ENCODE assay signal across 8 mouse cellular contexts in the genomic region with DNA sequence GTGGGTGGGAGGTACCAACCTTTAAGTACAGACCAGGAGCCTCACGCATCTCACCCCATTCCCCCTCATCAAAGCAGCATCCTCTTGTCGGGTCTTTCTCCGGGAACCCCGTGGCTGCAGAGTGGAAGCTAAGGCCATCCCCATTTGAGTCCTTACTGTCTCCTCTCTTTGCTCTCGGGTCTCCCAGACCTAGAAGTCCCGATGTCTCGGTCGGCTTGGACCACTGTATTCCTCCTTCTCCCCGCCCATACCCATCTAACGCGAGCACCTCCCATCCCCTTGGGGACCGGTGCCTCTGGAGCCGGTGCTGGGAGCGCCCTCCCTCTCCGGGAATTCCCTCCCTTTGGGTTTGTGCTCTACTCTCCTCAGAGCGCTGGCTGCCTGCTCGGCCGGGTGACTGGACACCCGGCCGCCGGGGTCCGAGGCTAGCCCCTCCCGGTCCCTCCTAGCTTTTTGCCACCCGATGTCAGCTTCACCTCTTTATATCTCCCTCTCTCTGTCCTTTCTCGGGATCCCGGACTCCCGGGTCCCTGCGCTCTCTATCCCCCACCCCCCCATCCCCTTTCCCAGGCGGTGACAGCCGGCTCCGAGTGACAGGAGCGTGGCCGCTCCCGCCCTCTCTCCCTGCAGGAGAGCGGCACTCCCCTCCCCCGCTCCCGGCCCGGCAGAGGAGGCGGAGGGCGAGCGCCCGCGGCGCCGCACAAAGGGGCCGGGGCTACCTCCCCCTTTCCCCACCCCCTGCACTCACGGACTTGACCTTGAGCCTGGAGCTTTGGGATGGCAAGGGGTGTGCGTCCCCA. TPM values are rescaled to one million over a fixed set of nuclear protein-coding genes. Genes with fewer than 3 reads are reported as not detected.
A peak's percentile ranks its signal among the peaks of the same experiment; 100 is the strongest.
DNase-seq lines count a peak whose midpoint lies in the region; ATAC-seq and TF ChIP-seq lines count a peak whose summit lies in the region.

No protein-coding gene starts in this region.

- H3K9ac ChIP-seq in heart, embryonic 12.5 days: peak overlapping the region; percentile 53
- peak overlapping the region; percentile 74 for H3K9ac ChIP-seq in limb, embryonic 11.5 days (ENCODE audit: low read length)

- no peak for TF ChIP-seq CTCF in C2C12 (IDR thresholded peaks at IDR 0.05; ENCODE audit: control insufficient read depth, insufficient read depth, insufficient read length)

- no peaks in the 10 kb centered on the region for H3K36me3 ChIP-seq in heart, embryonic 12.5 days
- no peaks in the 10 kb centered on the region for H3K36me3 ChIP-seq in C2C12 (ENCODE audit: control insufficient read depth, insufficient read depth)
- no peaks in the 10 kb centered on the region for H3K36me3 ChIP-seq in embryonic facial prominence, embryonic 10.5 days (replicated peaks)
- H3K36me3 ChIP-seq in limb, embryonic 11.5 days (ENCODE audit: control insufficient read depth, insufficient read depth, low read length): no peaks in the 10 kb centered on the region; the same call in 1 of the 2 replicates

- H3K9me3 ChIP-seq in heart, embryonic 12.5 days (replicated peaks): no peaks in the 10 kb centered on the region
- no peaks in the 10 kb centered on the region for H3K9me3 ChIP-seq in embryonic facial prominence, embryonic 10.5 days
- H3K9me3 ChIP-seq in limb, embryonic 11.5 days (ENCODE audit: control insufficient read depth, low read length): no peaks in the 10 kb centered on the region

- ATAC-seq in heart, embryonic 12.5 days (ENCODE audit: insufficient number of reproducible peaks, low FRiP score): no peak
- no peak for ATAC-seq in limb, embryonic 11.5 days (ENCODE audit: insufficient number of reproducible peaks, low FRiP score, low TSS enrichment, low read depth)

- peak overlapping the region; percentile 90 for H3ac ChIP-seq in C2C12 (ENCODE audit: control insufficient read depth, insufficient read length, low read depth)

- H3K4me1 ChIP-seq in heart, embryonic 12.5 days (replicated peaks): peaks cover 37% of the 10 kb centered on the region
- peaks cover 67% of the 10 kb centered on the region for H3K4me1 ChIP-seq in embryonic facial prominence, embryonic 10.5 days
- peaks cover 30% of the 10 kb centered on the region for H3K4me1 ChIP-seq in limb, embryonic 11.5 days (ENCODE audit: control insufficient read depth, insufficient read depth, low read length)

- H3K79me2 ChIP-seq in C2C12 (ENCODE audit: control insufficient read depth, insufficient read depth): no peaks in the 10 kb centered on the region

- H3K27ac ChIP-seq in heart, embryonic 12.5 days (ENCODE audit: poor library complexity, severe bottlenecking): no peak overlapping the region
- peak overlapping the region; percentile 86 for H3K27ac ChIP-seq in embryonic facial prominence, embryonic 10.5 days (replicated peaks)
- 0 out of 2 replicates have a peak overlapping the region, but pooled peaks have one; percentile 5 for H3K27ac ChIP-seq in limb, embryonic 11.5 days (replicated peaks; ENCODE audit: low read depth, low read length)

- no peak for DNase-seq in heart, postnatal 4 days
- DNase-seq in embryonic facial prominence, embryonic 10.5 days (ENCODE audit: low spot score): peak; percentile 73
- no peak for DNase-seq in limb, embryonic 11.5 days (ENCODE audit: low spot score)
- DNase-seq in retina, postnatal 1 day: peak; percentile 73
- no peak for DNase-seq in natural killer cell, adult 2 months (ENCODE audit: low spot score in 2 of 2)
- DNase-seq in gastrocnemius, postnatal 4 days (ENCODE audit: low spot score in 2 of 2): no peak

- H3K27me3 ChIP-seq in heart, embryonic 12.5 days (replicated peaks): peaks cover 72% of the 10 kb centered on the region
- no peaks in the 10 kb centered on the region for H3K27me3 ChIP-seq in C2C12 (ENCODE audit: control insufficient read depth, insufficient read depth, insufficient read length)
- peaks cover 63% of the 10 kb centered on the region for H3K27me3 ChIP-seq in embryonic facial prominence, embryonic 10.5 days (replicated peaks; ENCODE audit: low read depth, poor library complexity, severe bottlenecking)
- no peaks in the 10 kb centered on the region for H3K27me3 ChIP-seq in limb, embryonic 11.5 days (ENCODE audit: control insufficient read depth, insufficient read depth, low read length)

- H3K4me2 ChIP-seq in heart, embryonic 12.5 days: peak overlapping the region; percentile 85
- H3K4me2 ChIP-seq in limb, embryonic 11.5 days (ENCODE audit: low read depth, severe bottlenecking): peak overlapping the region; percentile 96

- H3K4me3 ChIP-seq in heart, embryonic 12.5 days: peak overlapping the region; percentile 51
- H3K4me3 ChIP-seq in C2C12 (ENCODE audit: insufficient read depth, poor library complexity, severe bottlenecking): peak overlapping the region; percentile 53
- peak overlapping the region; percentile 75 for H3K4me3 ChIP-seq in embryonic facial prominence, embryonic 10.5 days
- peak overlapping the region; percentile 60 for H3K4me3 ChIP-seq in limb, embryonic 11.5 days (ENCODE audit: low read depth, low read length)

- under 1% methylated on average over 48 of the region's 48 CpGs for WGBS in heart, embryonic 12.5 days
- under 1% methylated on average over 48 of the region's 48 CpGs for WGBS in embryonic facial prominence, embryonic 10.5 days
- WGBS in limb, embryonic 11.5 days: under 1% methylated on average over 48 of the region's 48 CpGs

- no peaks in the 10 kb centered on the region for H3K79me3 ChIP-seq in C2C12 (ENCODE audit: low read depth)

TF ChIP-seq in C2C12, 6 proteins besides CTCF, POLR2A, EP300 and RAD21:
- TF ChIP-seq CEBPB (IDR thresholded peaks at IDR 0.05; ENCODE audit: low read depth): no peak
- no peak for TF ChIP-seq MYOD1 (IDR thresholded peaks at IDR 0.05; ENCODE audit: control insufficient read depth, insufficient read length, low read depth)
- no peak for TF ChIP-seq MYOG (IDR thresholded peaks at IDR 0.05; ENCODE audit: control insufficient read depth, extremely low read depth, insufficient read length)
- no peak for TF ChIP-seq USF1 (IDR thresholded peaks at IDR 0.05; ENCODE audit: low read depth)
- no peak for TF ChIP-seq FOSL1 (IDR thresholded peaks at IDR 0.05; ENCODE audit: insufficient read depth, low read length, poor library complexity, severe bottlenecking)
- TF ChIP-seq MAX (IDR thresholded peaks at IDR 0.05): no peak

RNA-seq across cellular contexts. Expression of a gene that starts 0.9 kb away (rescaled TPM):
- 2.2 TPM in 2 replicates for polyA plus RNA-seq in heart, embryonic 12.5 days (2016; fragmentation: Nextera tagmentation; extraction: Ambion mirVana)
- 1 to 10 TPM; 1.2 to 1.8 TPM for total RNA-seq in heart, postnatal 4 days (2021)
- polyA plus RNA-seq in C2C12 (2012; fragmentation: generic; extraction: Trizol): 14.3 TPM
- 24.8 and 28.9 TPM in 2 replicates for polyA plus RNA-seq in embryonic facial prominence, embryonic 10.5 days (2016; fragmentation: Nextera tagmentation; extraction: Ambion mirVana)
- 30.0 and 35.2 TPM in 2 replicates for polyA plus RNA-seq in limb, embryonic 11.5 days (2014; fragmentation: Nextera tagmentation; extraction: Ambion mirVana)
- 1 to 10 TPM; 4.3 TPM for total RNA-seq in gastrocnemius, postnatal 4 days (2021)

RNA-seq across cellular contexts. Expression of a gene that starts 15.6 kb away (rescaled TPM):
- 13.2 and 13.9 TPM in 2 replicates for polyA plus RNA-seq in heart, embryonic 12.5 days (2016; fragmentation: Nextera tagmentation; extraction: Ambion mirVana)
- total RNA-seq in heart, postnatal 4 days (2021): 10 to 100 TPM; 22.8 to 24.7 TPM
- 0.43 TPM for polyA plus RNA-seq in C2C12 (2012; fragmentation: generic; extraction: Trizol)
- polyA plus RNA-seq in embryonic facial prominence, embryonic 10.5 days (2016; fragmentation: Nextera tagmentation; extraction: Ambion mirVana): 29.7 and 30.5 TPM in 2 replicates
- 3.5 and 3.8 TPM in 2 replicates for polyA plus RNA-seq in limb, embryonic 11.5 days (2014; fragmentation: Nextera tagmentation; extraction: Ambion mirVana)
- total RNA-seq in gastrocnemius, postnatal 4 days (2021): 10 to 100 TPM; 16.0 to 16.9 TPM

RNA-seq across cellular contexts. Expression of a gene that starts 23.0 kb away (rescaled TPM):
- 87.7 and 90.4 TPM in 2 replicates for polyA plus RNA-seq in heart, embryonic 12.5 days (2016; fragmentation: Nextera tagmentation; extraction: Ambion mirVana)
- total RNA-seq in heart, postnatal 4 days (2021): 10 to 100 TPM; 71.2 to 73.7 TPM
- polyA plus RNA-seq in C2C12 (2012; fragmentation: generic; extraction: Trizol): not detected
- 75.5 and 79.3 TPM in 2 replicates for polyA plus RNA-seq in embryonic facial prominence, embryonic 10.5 days (2016; fragmentation: Nextera tagmentation; extraction: Ambion mirVana)
- 75.1 and 80.7 TPM in 2 replicates for polyA plus RNA-seq in limb, embryonic 11.5 days (2014; fragmentation: Nextera tagmentation; extraction: Ambion mirVana)
- total RNA-seq in gastrocnemius, postnatal 4 days (2021): 1 to 10 TPM; 7.3 to 9.6 TPM

RNA-seq across cellular contexts. Expression of a gene that starts 56.4 kb away (rescaled TPM):
- polyA plus RNA-seq in heart, embryonic 12.5 days (2016; fragmentation: Nextera tagmentation; extraction: Ambion mirVana): 9.2 and 11.7 TPM in 2 replicates
- 1 to 10 TPM; 4.4 to 8.1 TPM for total RNA-seq in heart, postnatal 4 days (2021)
- polyA plus RNA-seq in C2C12 (2012; fragmentation: generic; extraction: Trizol): 72.9 TPM
- polyA plus RNA-seq in embryonic facial prominence, embryonic 10.5 days (2016; fragmentation: Nextera tagmentation; extraction: Ambion mirVana): 4.4 and 4.6 TPM in 2 replicates
- polyA plus RNA-seq in limb, embryonic 11.5 days (2014; fragmentation: Nextera tagmentation; extraction: Ambion mirVana): 1.4 and 2.3 TPM in 2 replicates
- 1 to 10 TPM in 1 of 2 experiments, under 1 TPM in 1; 0.81 to 1.9 TPM for total RNA-seq in gastrocnemius, postnatal 4 days (2021)

Comparison
In these comparisons a context has a peak if more than half of its experiments do, and no peak if none do; other contexts are left out.
1. DNase-seq: peak in embryonic facial prominence, embryonic 10.5 days (single experiment) and retina, postnatal 1 day (single experiment); none in heart, postnatal 4 days (single experiment), limb, embryonic 11.5 days (single experiment), natural killer cell, adult 2 months (0 of 2) and gastrocnemius, postnatal 4 days (0 of 2).
2. RNA of a gene that starts 23.0 kb away (polyA plus RNA-seq): 87.7 to 90.4 TPM in heart, embryonic 12.5 days, 75.1 to 80.7 TPM in limb, embryonic 11.5 days and 75.5 to 79.3 TPM in embryonic facial prominence, embryonic 10.5 days; not detected in C2C12 (single experiment); every median in the first group is over 10 times any median in the second.
3. Peak in every context shown above with its lines, with median percentiles within 50 percentile points of each other: H3K4me3 ChIP-seq.